Mouse (Mus musculus): ENCODE measurements around the gene Adap2. TPM values are rescaled to one million over a fixed set of nuclear protein-coding genes. Genes with fewer than 3 reads are reported as not detected.

Gene Adap2
- polyA plus RNA-seq, 1 experiment, result 3.1 TPM

DNA sequence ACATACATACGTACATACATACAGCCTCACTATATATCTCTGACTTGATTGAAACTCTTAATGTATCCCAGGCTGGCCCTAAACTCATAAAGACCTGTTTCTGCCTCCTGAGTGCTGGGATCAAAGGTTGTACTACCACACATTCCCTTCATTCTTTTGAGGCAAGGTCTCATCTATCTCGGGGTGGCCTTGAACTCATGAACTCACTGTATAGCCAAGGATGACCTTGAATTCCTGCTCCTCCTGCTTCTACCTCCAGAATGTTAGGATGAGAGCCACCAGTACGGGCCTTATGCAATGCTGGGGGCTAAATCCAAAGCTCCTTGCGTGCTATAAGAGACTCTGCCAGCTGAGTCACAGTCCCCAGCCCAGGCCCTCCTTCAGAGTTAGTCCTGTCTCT, 7.1 kb downstream of the Adap2 start:
- no peak for TF ChIP-seq POLR2A (IDR thresholded peaks at IDR 0.05; ENCODE audit: borderline replicate concordance, extremely low read depth, insufficient read depth, insufficient read length, poor library complexity, severe bottlenecking)
- no peak for TF ChIP-seq CTCF (IDR thresholded peaks at IDR 0.05; ENCODE audit: borderline replicate concordance, extremely low read depth, insufficient read depth, insufficient read length)
- DNase-seq (ENCODE audit: low read depth), result no peak

DNA sequence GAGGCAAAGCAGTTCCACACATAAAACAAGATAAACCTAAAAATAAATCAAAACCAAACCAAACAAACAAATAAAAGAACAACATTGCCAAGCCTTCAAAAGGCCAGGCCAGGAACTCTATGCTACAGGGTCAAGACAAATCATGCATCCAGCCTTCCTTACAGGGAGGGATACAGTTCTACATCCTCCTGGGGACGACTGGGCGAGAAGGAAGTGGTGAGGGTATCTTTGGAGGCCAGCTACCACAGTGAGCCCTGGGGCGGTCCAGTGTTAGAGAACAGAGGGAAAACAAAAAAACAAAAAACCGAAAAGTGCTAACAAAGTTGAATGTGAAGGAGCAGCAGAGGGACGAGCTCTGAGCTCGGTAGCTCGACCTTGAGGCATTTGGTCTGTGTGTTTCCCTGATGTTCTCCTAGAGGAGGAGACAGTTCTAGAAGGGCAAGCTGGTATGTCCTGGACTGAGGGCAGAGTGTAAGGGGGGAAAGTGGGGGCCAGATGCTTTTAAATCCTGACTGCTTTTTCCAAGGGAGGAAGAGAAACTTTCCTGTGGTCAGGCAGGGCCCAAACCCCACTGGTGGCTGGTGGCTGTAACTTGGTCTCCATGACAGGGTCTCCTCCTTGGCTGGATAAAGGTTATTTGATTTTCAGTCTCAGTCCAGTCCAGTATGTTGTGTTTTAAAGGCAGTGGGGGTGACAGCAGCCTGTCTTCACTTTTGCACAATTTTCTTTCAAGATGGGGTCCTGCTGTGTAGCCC, 9.6 kb downstream of the Adap2 start:
- TF ChIP-seq CTCF (IDR thresholded peaks at IDR 0.05; ENCODE audit: borderline replicate concordance, extremely low read depth, insufficient read depth, insufficient read length) (no peak), POLR2A (IDR thresholded peaks at IDR 0.05; ENCODE audit: borderline replicate concordance, extremely low read depth, insufficient read depth, insufficient read length, poor library complexity, severe bottlenecking) (no peak)
- DNase-seq (ENCODE audit: low read depth), result no peak

DNA sequence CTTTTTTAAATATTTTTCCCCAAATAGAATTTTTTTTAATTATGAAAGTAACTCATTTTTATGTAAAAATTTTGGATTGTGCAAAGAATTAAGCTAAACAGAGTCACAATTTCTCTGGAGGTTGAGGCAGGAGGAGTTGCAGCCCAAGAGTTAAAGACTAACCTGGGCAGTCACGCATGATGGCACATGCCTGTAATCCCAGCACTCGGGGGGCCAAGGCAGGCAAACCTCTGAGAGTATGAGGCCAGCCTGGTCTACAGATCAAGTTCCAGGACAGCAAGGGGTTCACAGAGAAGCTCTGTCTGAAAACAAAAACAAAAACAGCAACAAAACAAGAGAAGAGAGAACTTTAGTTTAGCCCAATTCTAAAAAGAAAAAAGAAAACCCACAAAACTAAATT, 10.3 kb downstream of the Adap2 start:
- no peak for DNase-seq (ENCODE audit: low read depth)
- TF ChIP-seq POLR2A (IDR thresholded peaks at IDR 0.05; ENCODE audit: borderline replicate concordance, extremely low read depth, insufficient read depth, insufficient read length, poor library complexity, severe bottlenecking), result no peak
- TF ChIP-seq CTCF (IDR thresholded peaks at IDR 0.05; ENCODE audit: borderline replicate concordance, extremely low read depth, insufficient read depth, insufficient read length), result no peak

DNA sequence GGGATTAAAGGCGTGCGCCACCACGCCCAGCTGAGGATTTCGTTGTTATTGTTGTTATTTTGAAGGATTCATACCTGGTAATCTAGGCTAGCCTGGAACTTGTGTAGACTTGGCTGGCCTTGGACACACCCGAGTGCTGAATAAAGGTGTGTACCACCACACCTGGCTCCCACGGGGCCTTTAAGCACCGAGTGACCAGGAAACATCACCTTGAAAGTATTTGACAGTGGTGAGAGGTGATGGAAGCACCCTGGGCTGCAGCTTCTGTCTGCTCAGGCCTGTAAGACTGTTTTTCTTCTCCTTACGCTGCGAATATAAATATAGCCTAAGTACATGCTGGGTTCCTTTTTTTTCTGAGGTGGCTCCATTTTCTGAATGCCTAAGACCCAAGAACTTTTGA, 14.2 kb downstream of the Adap2 start:
- no peak for TF ChIP-seq POLR2A (IDR thresholded peaks at IDR 0.05; ENCODE audit: borderline replicate concordance, extremely low read depth, insufficient read depth, insufficient read length, poor library complexity, severe bottlenecking)
- no peak for TF ChIP-seq CTCF (IDR thresholded peaks at IDR 0.05; ENCODE audit: borderline replicate concordance, extremely low read depth, insufficient read depth, insufficient read length)
- no peak for DNase-seq (ENCODE audit: low read depth)

DNA sequence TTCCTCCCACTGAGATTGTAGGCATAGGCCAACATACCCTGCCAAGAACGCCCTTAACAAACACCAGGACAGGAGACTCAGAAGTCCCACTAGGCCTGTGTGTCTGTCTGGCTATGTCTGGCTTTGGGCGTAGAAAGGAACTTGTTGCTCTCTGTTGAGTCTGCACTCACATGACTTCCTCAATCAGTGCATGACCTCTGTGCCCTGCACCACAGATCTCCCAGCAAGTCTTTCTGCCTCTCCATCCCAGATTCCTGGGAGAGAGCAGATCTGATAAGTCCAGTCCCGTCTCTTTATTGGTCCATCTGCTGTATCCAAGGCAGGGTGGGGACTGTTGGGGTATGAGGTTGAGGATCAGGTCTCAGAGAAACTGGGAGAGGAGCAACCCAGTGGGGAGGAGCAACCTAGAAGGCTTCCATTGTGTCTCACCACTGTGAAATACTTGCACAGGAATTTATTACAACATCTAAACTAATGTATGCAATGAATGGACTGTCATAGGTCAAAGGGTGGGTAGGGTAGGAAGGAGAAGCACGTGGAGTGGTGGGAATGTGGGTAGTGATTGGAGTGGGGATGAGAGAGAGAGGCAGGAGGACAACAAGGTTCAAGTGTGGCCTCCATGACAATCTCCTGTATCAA, 14.8 kb downstream of the Adap2 start:
- no peak for TF ChIP-seq CTCF (IDR thresholded peaks at IDR 0.05; ENCODE audit: borderline replicate concordance, extremely low read depth, insufficient read depth, insufficient read length)
- TF ChIP-seq POLR2A (IDR thresholded peaks at IDR 0.05; ENCODE audit: borderline replicate concordance, extremely low read depth, insufficient read depth, insufficient read length, poor library complexity, severe bottlenecking), result no peak
- no peak for DNase-seq (ENCODE audit: low read depth)

DNA sequence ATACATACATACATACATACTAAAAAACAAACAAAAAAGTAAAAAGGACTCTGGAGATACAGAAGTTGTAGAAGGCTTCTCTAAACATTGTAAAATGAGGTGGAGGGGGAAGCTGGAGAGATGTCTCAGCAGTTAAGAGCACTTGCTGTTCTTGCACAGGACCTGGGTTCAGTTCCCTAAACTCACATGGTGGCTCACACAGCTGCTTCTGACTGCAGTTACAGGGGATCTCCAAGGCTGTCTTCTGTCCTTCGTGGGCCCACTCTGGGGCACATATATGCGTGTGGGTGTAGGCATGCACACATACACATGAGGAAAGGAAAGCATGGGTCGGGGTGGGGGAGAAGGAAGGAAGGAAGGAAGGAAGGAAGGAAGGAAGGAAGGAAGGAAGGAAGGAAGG, 15.7 kb downstream of the Adap2 start:
- TF ChIP-seq CTCF (IDR thresholded peaks at IDR 0.05; ENCODE audit: borderline replicate concordance, extremely low read depth, insufficient read depth, insufficient read length) (no peak), POLR2A (IDR thresholded peaks at IDR 0.05; ENCODE audit: borderline replicate concordance, extremely low read depth, insufficient read depth, insufficient read length, poor library complexity, severe bottlenecking) (no peak)
- no peak for DNase-seq (ENCODE audit: low read depth)

DNA sequence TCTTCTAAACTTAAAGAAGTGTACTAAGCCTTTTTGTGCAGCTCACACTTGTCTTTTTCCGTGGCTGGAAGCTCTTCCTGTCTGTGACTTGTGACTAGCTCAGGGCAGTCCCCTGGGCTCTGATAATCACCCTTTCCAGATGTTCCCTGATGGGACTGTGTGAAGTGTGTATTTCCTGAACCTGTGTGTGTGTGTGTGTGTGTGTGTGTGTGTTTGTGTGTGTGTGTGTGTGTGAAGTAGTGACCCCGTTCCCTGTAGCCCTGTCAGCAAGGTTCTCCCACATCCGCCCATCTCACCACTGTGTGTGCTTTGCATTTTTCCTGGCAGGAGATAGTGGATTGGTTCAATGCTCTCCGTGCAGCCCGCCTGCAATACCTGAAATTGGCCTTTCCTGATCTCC, 16.4 kb downstream of the Adap2 start:
- no peak for TF ChIP-seq POLR2A (IDR thresholded peaks at IDR 0.05; ENCODE audit: borderline replicate concordance, extremely low read depth, insufficient read depth, insufficient read length, poor library complexity, severe bottlenecking)
- no peak for TF ChIP-seq CTCF (IDR thresholded peaks at IDR 0.05; ENCODE audit: borderline replicate concordance, extremely low read depth, insufficient read depth, insufficient read length)

DNA sequence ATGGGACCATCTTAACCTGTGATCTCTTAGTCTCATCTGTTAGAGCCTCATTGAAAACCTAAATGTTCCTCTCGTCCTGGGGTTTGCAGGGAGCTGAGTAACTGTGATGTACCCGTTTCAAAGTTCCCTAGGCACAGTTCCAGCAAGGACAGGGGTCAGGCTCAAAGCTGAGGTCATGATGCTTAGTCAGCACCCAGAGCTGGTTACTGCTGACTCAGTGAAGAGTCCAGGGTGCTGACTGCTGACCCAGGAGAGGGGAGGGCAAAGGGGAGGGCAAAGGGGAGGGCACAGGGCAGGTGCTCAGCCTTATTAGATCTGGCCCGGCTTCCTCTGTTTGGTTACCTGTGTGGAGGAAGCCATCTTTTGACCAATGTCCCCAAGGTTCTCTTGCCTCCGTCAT, 18.0 kb downstream of the Adap2 start:
- no peak for DNase-seq (ENCODE audit: low read depth)
- no peak for TF ChIP-seq CTCF (IDR thresholded peaks at IDR 0.05; ENCODE audit: borderline replicate concordance, extremely low read depth, insufficient read depth, insufficient read length)
- TF ChIP-seq POLR2A (IDR thresholded peaks at IDR 0.05; ENCODE audit: borderline replicate concordance, extremely low read depth, insufficient read depth, insufficient read length, poor library complexity, severe bottlenecking), result no peak

More for the DNA sequence above, 16.4 kb downstream of the Adap2 start:
- no peak for DNase-seq (ENCODE audit: low read depth)

DNA sequence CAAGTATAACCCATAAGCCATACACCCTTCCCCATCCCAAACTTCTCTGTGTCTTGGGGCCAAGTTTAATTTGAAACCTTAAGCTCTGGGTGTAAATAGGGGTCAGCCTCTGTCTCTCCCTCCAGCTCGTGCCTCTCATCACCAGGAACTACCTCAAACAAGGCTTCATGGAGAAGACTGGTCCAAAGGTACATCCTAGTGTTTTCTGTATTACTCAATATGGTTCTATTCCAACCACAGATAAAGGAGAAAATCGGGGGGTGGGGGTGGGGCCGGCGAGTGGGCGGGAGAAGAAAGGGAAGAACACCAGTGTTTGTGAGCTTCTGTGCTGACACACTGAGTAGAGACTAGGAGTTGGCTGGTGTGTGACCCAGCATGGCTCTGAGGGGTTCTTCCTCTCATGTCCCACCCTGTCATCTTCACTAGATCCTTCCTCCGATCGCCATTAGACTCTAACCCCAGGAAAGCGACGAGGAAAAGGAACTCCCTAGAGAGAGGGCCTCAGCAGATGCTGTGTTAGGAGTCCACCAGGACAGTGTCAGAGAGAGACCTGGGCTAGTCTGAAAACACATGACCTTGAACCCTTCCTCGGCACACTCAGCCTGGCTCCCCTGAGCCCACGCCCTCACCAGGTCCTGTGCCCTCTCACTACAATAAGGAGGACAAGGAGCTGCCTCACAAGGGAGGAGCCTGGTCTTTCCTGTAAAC, 20.2 kb downstream of the Adap2 start:
- no peak for TF ChIP-seq POLR2A (IDR thresholded peaks at IDR 0.05; ENCODE audit: borderline replicate concordance, extremely low read depth, insufficient read depth, insufficient read length, poor library complexity, severe bottlenecking)
- no peak for TF ChIP-seq CTCF (IDR thresholded peaks at IDR 0.05; ENCODE audit: borderline replicate concordance, extremely low read depth, insufficient read depth, insufficient read length)
- no peak for DNase-seq (ENCODE audit: low read depth)

DNA sequence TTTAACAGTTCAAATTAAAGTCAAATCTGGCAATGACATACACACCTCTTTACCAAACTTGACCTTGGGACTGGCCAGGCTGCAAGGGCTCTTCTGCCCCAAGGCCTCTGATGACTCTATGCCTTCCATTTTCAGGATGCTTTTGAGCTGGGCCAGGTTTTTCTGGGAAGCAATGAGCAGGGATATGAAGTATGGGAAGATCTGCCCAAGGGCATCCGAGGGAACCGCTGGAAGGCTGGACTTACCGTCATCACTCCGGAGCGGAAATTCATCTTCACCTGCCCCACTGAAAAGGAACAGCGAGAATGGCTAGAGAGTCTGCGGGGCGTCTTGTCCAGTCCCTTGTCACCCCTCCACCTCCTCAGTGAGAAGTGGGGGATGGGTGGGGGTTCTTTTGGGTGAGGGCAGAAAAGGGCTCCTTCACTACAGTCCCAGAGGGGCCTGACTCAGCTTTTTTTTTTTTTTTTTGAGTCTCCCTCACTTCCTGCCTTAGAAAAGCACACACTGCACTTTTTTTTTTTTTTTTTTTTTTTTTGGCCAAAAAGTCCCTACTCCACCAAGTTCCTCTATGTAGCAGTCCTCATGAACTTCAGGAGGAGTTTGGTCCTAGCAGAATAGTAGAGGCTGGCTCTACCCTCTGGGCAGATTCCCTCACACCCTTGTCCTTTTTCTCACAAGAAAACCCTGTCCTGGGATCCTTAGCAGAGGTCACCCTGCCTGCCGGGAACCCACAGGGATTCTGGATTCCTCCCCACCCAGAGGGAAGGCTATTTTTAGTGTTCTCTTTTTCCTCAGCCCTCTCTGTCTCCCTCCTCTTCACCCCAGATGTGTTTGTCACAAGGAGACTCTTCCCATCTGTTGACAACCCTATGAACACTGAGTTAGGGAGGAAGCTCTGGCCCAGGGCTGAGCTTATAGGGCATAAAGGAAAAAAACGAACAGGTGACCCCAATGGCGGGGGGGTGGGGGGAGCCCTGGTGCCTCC, 23.3 kb downstream of the Adap2 start:
- no peak for TF ChIP-seq CTCF (IDR thresholded peaks at IDR 0.05; ENCODE audit: borderline replicate concordance, extremely low read depth, insufficient read depth, insufficient read length)
- DNase-seq (ENCODE audit: low read depth), result no peak

DNA sequence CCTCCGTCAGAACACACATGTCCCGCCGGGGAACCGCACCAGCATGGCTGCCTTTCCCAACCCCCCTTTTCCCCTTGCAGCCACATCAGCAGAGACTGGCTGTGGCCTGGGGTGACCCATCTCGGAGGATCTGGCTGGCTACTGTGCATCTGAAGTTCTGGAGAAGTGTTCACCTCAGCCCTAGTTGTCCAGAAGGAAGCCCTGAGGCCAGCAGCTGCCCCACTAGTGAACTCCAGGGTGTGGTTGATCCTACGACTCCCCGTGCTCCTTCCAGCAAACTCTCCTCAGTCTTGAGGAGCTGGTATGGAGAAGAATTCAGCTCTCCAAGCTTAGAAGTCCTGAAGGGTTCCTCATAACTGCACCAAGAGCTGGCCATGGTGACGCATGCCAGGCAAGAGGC, 24.4 kb downstream of the Adap2 start:
- TF ChIP-seq CTCF (IDR thresholded peaks at IDR 0.05; ENCODE audit: borderline replicate concordance, extremely low read depth, insufficient read depth, insufficient read length), result no peak
- TF ChIP-seq POLR2A (IDR thresholded peaks at IDR 0.05; ENCODE audit: borderline replicate concordance, extremely low read depth, insufficient read depth, insufficient read length, poor library complexity, severe bottlenecking), result no peak
- no peak for DNase-seq (ENCODE audit: low read depth)

Data from brain, embryonic 14.5 days (tissue).